Mouse (Mus musculus) forebrain, embryonic 14.5 days (tissue): ENCODE data around the gene Trmu. TPM values are rescaled to one million over a fixed set of nuclear protein-coding genes. Genes with fewer than 3 reads are reported as not detected.
A peak's percentile ranks its signal among the peaks of the same experiment; 100 is the strongest.
"Not testable (repeated sequence)": the region's sequence is repeated elsewhere in the genome, so short reads cannot be mapped to it uniquely, and the experiment has no call there.

ENCODE experiments used
- ATAC-seq: fragments of 200-750 bp; cut with Nextera tagmentation; 2 replicates; pipeline ENCODE4 v1.8.0; 2017; ENCODE audit warnings: mild to moderate bottlenecking, moderate library complexity
- DNase-seq: peaks from one replicate; pipeline ENCODE4 v3.0.0-alpha.2; 2015; ENCODE audit warnings: low spot score
- H3K27ac ChIP-seq: fragments of 300-500 bp; sonication (generic); 2 replicates; pipeline ENCODE4 v1.5.1; 2014; ENCODE audit warnings: low read depth, mild to moderate bottlenecking, control low read depth, low read length, moderate library complexity
- H3K27me3 ChIP-seq: fragments of 300-500 bp; sonication (generic); replicated peaks from 2 replicates; pipeline ENCODE4 v1.6.1; 2014; ENCODE audit warnings: low read length, control low read depth, mixed read lengths; ENCODE audit not compliant: control insufficient read depth, insufficient read depth
- H3K36me3 ChIP-seq: fragments of 300-500 bp; sonication (generic); 2 replicates; pipeline ENCODE4 v1.6.1; 2014; ENCODE audit warnings: low read length, control low read depth; ENCODE audit not compliant: control insufficient read depth, insufficient read depth
- H3K4me1 ChIP-seq: fragments of 300-500 bp; sonication (generic); 2 replicates; pipeline ENCODE4 v1.6.1; 2014; ENCODE audit warnings: antibody characterized with exemption, low read length, control low read depth; ENCODE audit not compliant: control insufficient read depth, insufficient read depth
- H3K4me2 ChIP-seq: fragments of 300-500 bp; sonication (generic); 2 replicates; pipeline ENCODE4 v1.6.1; 2014; ENCODE audit warnings: mild to moderate bottlenecking, control low read depth, low read length
- H3K4me3 ChIP-seq: fragments of 300-500 bp; sonication (generic); 2 replicates; pipeline ENCODE4 v1.5.1; 2014; ENCODE audit warnings: low read depth, low read length, control low read depth
- H3K9ac ChIP-seq: fragments of 300-500 bp; sonication (generic); 2 replicates; pipeline ENCODE4 v1.6.1; 2014; ENCODE audit warnings: mild to moderate bottlenecking, low read length, control low read depth, moderate library complexity
- H3K9me3 ChIP-seq: fragments of 300-500 bp; sonication (generic); replicated peaks from 2 replicates; pipeline ENCODE4 v1.6.1; 2016; ENCODE audit warnings: low read length, control low read depth, mixed read lengths; ENCODE audit not compliant: control insufficient read depth
- WGBS: fragments of 180-500 bp; shearing (Covaris S2); extraction: QIAGEN DNeasy Blood & Tissue Kit; methylation state at CpG from one replicate; pipeline ENCODE4 v1.1.7; 2014; 5-methylcytosine and 5-hydroxymethylcytosine counted together
- polyA plus RNA-seq: library from polyadenylated mRNA; unstranded; fragments of >200 nt; fragmentation: Nextera tagmentation; extraction: Ambion mirVana; gene quantifications from 2 replicates; pipeline ENCODE4 v1.2.1, GENCODE M21; 2014

Gene Trmu
- polyA plus RNA-seq, 1 experiment from 2014 or later, result 33.5 TPM

GRCm38 (mm10) chr15:85851656-85852392 lies 27.3 kb upstream of the Trmu start:
- Histone ChIP-seq H3K36me3 (no peaks in the 10 kb centered on the region), H3K27me3 (no peaks in the 10 kb centered on the region), H3K9me3 (no peaks in the 10 kb centered on the region), H3K4me1 (no peaks in the 10 kb centered on the region), H3K9ac (no peak overlapping the region), H3K27ac (no peak overlapping the region), H3K4me2 (no peak overlapping the region), H3K4me3 (no peak overlapping the region)
- WGBS, result 79% methylated on average over 12 of the region's 12 CpGs
- ATAC-seq, result no peak
- no peak for DNase-seq

GRCm38 (mm10) chr15:85858980-85859489 lies 20.1 kb upstream of the Trmu start:
- DNase-seq (no peak), ATAC-seq (0 out of 2 replicates have a peak, but pooled peaks have one; percentile 4)
- Histone ChIP-seq H3K9me3 (no peaks in the 10 kb centered on the region), H3K4me2 (peak overlapping the region; percentile 85), H3K27ac (peak overlapping the region; percentile 31; the same call in 1 of the 2 replicates), H3K27me3 (no peaks in the 10 kb centered on the region), H3K36me3 (peaks cover 24% of the 10 kb centered on the region), H3K9ac (peak overlapping the region; percentile 79), H3K4me1 (peaks cover 13% of the 10 kb centered on the region; the same call in 1 of the 2 replicates), H3K4me3 (peak overlapping the region; percentile 44)
- WGBS, result 9% methylated on average over 15 of the region's 15 CpGs

- Histone ChIP-seq H3K4me1 (peaks cover 13% of the 10 kb centered on the region; the same call in 1 of the 2 replicates), H3K4me2 (peak within 1 kb of the TSS; percentile 85), H3K36me3 (peaks cover 29% of the 10 kb centered on the region), H3K27ac (peak within 1 kb of the TSS; percentile 31; the same call in 1 of the 2 replicates), H3K9ac (peak within 1 kb of the TSS; percentile 79), H3K27me3 (no peaks in the 10 kb centered on the region), H3K4me3 (peak within 1 kb of the TSS; percentile 44), H3K9me3 (no peaks in the 10 kb centered on the region)
- ATAC-seq (peak; percentile 100), DNase-seq (peak; percentile 99)
- under 1% methylated on average over 42 of the region's 42 CpGs for WGBS
Observed at GRCm38 (mm10) chr15:85859490-85860031, 19.6 kb upstream of the Trmu start, which contains the start of gene Gtse1. Gtse1 (plus strand) TSS chr15:85859745.

- not testable (repeated sequence) for H3K4me2 ChIP-seq, DNase-seq, H3K4me1 ChIP-seq, ATAC-seq, H3K9ac ChIP-seq, H3K9me3 ChIP-seq, H3K4me3 ChIP-seq, H3K27me3 ChIP-seq, H3K27ac ChIP-seq
- 91% methylated on average over 7 of the region's 7 CpGs for WGBS
- peaks cover 80% of the 10 kb centered on the region for H3K36me3 ChIP-seq
Observed at GRCm38 (mm10) chr15:85865913-85866312, 13.2 kb upstream of the Trmu start.

GRCm38 (mm10) chr15:85867696-85868095 lies 11.4 kb upstream of the Trmu start:
- 43% methylated on average over 6 of the region's 6 CpGs for WGBS
- no peaks in the 10 kb centered on the region for H3K9me3 ChIP-seq
- no peaks in the 10 kb centered on the region for H3K4me1 ChIP-seq
- ATAC-seq, result peak; percentile 54; the same call in 1 of the 2 replicates
- H3K4me3 ChIP-seq, result no peak overlapping the region
- H3K4me2 ChIP-seq, result no peak overlapping the region
- peaks cover 86% of the 10 kb centered on the region for H3K36me3 ChIP-seq
- no peak overlapping the region for H3K27ac ChIP-seq
- peak; percentile 81 for DNase-seq
- H3K27me3 ChIP-seq, result no peaks in the 10 kb centered on the region
- H3K9ac ChIP-seq, result no peak overlapping the region

- Histone ChIP-seq H3K4me1 (peaks cover 8% of the 10 kb centered on the region), H3K9ac (no peak overlapping the region), H3K9me3 (no peaks in the 10 kb centered on the region), H3K4me3 (no peak overlapping the region), H3K27me3 (no peaks in the 10 kb centered on the region), H3K36me3 (peaks cover 38% of the 10 kb centered on the region), H3K27ac (no peak overlapping the region), H3K4me2 (no peak overlapping the region)
- no peak for ATAC-seq
- WGBS, result 93% methylated on average over 7 of the region's 7 CpGs
- no peak for DNase-seq
Observed at GRCm38 (mm10) chr15:85877336-85877735, 1.8 kb upstream of the Trmu start.

- Histone ChIP-seq H3K4me2 (peak overlapping the region; percentile 92), H3K27me3 (no peaks in the 10 kb centered on the region), H3K4me3 (peak overlapping the region; percentile 73), H3K27ac (peak overlapping the region; percentile 70), H3K4me1 (peaks cover 8% of the 10 kb centered on the region), H3K36me3 (peaks cover 40% of the 10 kb centered on the region), H3K9me3 (no peaks in the 10 kb centered on the region), H3K9ac (peak overlapping the region; percentile 83)
- peak; percentile 22 for ATAC-seq
- no peak for DNase-seq
- 1% methylated on average over 18 of the region's 18 CpGs for WGBS
Observed at GRCm38 (mm10) chr15:85879498-85879895, 385 bp downstream of the Trmu start.

GRCm38 (mm10) chr15:85885606-85886005 lies 6.5 kb downstream of the Trmu start:
- Histone ChIP-seq H3K27ac (no peak overlapping the region), H3K36me3 (peaks cover 58% of the 10 kb centered on the region)
- ATAC-seq, result no peak

GRCm38 (mm10) chr15:85889235-85889634 lies 10.1 kb downstream of the Trmu start:
- Histone ChIP-seq H3K4me3 (no peak overlapping the region), H3K36me3 (peaks cover 80% of the 10 kb centered on the region), H3K4me1 (peaks cover 5% of the 10 kb centered on the region; the same call in 1 of the 2 replicates), H3K27me3 (no peaks in the 10 kb centered on the region), H3K27ac (no peak overlapping the region), H3K4me2 (no peak overlapping the region), H3K9me3 (no peaks in the 10 kb centered on the region), H3K9ac (no peak overlapping the region)
- no peak for ATAC-seq
- 96% methylated on average over 4 of the region's 4 CpGs for WGBS
- no peak for DNase-seq

More at GRCm38 (mm10) chr15:85885606-85886005, 6.5 kb downstream of the Trmu start:
- WGBS, result 89% methylated on average over 5 of the region's 5 CpGs
- H3K4me1 ChIP-seq, result no peaks in the 10 kb centered on the region
- H3K4me2 ChIP-seq, result no peak overlapping the region
- H3K27me3 ChIP-seq, result no peaks in the 10 kb centered on the region
- H3K9me3 ChIP-seq, result no peaks in the 10 kb centered on the region
- H3K9ac ChIP-seq, result no peak overlapping the region
- DNase-seq, result no peak
- no peak overlapping the region for H3K4me3 ChIP-seq
